Mouse (Mus musculus) layer of hippocampus, postnatal 10 days (tissue): Measurements from ENCODE around the gene Vmn1r29. TPM values are rescaled to one million over a fixed set of nuclear protein-coding genes. Genes with fewer than 3 reads are reported as not detected.
"Not testable (repeated sequence)": the region's sequence is repeated elsewhere in the genome, so short reads cannot be mapped to it uniquely, and the experiment has no call there.

Experiments used
- DNase-seq, 2 experiments: peaks; one replicate each; pipeline ENCODE4 v3.0.0; 2021; ENCODE audit warnings: low spot score in 2 of 2
- long read RNA-seq: library from polyadenylated mRNA; stranded (forward); transcript quantifications from one replicate; pipeline ENCODE4 v2.0.0, GENCODE M21; 2023
- total RNA-seq, 2 experiments: library from RNA; stranded (reverse); gene quantifications; 2 replicates each; pipeline ENCODE4 v1.2.3; 2021

Vmn1r29 gene
- not detected for total RNA-seq
- long read RNA-seq, result 0 reads

DNA sequence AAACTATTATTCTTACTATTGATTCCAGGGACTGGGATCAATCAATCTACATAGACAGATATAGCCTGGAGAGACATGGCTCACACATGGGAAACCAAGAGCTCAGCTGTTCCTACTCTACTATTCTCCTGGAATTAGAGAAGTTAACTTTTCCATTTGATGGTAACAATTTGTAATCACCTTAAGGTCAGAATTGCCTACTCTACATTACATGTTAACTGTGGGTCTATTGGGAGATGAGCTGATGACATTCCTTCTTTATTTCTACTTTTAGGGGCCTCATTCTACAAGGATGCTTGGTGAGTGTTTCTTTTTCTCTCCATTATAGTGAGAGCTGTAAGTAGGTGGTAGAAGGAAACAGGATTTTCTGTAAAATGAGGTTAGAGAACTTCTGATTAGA lies at the start of gene Vmn1r29:
Gene Vmn1r29, plus strand, starts transcription at position 301 of the 400 bp plus-strand sequence.
- DNase-seq, result no peak

DNA sequence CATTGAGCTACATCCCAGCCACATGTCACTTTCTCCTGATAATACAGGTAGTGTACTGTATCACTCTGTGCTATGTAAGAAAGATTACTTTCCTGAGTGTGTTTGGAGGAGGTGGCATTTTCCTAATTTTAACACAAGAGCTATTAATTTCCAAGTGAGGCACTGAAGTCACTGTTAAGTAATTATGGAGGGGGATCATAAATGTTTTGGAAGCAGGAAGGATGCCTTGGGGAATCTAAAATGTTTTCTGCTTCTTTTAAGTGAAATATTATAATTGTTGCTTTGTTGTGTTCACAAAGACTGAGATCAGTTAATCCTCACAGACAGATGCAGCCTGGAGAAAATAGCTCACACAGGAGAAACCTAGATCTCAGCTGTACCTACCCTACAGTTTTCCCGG lies 39.6 kb upstream of the Vmn1r29 start, which contains the start of gene Vmn1r28:
Gene Vmn1r28, plus strand, starts transcription at position 301 of the 400 bp plus-strand sequence.
- DNase-seq, result no peak

DNA sequence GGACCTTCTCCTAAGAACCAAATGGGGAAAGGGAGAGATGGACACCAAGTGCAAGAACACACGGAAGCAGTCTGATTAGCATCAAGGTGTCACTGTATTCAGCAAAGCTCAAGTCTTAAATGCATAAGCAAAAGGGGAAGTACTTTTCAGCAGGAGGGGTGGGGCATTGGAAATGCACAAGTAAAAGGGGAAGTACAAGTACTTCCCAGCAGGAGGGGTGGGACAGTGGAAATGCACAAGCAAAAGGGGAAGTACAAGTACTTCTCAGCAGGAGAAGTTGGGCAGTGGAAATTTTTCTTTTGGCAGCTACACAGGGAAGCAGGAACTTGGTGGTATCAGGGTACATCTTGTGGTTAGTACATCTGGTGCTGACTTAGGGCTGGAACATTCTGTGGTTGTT lies 21.7 kb upstream of the Vmn1r29 start:
- DNase-seq, result not testable (repeated sequence)

DNA sequence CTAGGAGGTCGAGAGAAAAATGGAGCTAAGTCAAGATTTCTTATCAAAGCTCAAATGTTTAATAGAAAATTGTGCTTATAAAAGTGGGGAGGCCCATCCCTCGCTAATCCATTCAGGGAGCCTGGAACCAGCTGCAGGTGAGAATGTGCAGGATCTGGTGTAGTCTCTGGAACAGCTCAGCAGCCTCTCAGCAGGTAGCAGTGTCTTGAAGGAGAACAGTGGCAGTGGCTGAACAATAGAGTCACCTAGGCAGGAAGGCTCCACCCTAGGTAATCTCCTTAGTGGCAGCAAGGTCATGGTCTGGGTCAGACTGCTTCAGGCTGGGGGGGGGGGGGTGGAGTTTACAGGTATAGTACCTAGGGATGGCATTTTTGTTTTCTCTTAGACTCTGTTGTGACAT lies 9.1 kb upstream of the Vmn1r29 start:
- DNase-seq, result no peak

DNA sequence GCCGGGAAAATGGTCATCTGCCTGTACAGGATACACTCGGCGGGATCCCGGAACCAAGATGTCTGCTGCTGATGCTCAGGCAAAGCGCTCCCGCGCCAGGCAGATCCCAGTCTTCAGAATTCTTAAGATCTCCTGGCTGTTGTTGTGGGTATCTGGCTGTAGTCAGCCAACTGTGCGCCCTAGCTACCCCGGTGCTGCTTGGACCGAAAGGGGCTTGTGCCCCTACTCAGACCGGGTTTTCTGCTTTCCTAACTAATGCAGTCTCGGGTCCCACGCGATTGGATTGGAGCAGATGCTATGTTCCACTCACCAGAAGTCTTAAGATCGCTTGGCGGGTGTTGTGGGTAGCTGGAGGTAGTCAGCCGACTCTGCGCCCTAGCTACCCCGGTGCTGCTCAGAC lies 2.8 kb upstream of the Vmn1r29 start:
- not testable (repeated sequence) for DNase-seq

DNA sequence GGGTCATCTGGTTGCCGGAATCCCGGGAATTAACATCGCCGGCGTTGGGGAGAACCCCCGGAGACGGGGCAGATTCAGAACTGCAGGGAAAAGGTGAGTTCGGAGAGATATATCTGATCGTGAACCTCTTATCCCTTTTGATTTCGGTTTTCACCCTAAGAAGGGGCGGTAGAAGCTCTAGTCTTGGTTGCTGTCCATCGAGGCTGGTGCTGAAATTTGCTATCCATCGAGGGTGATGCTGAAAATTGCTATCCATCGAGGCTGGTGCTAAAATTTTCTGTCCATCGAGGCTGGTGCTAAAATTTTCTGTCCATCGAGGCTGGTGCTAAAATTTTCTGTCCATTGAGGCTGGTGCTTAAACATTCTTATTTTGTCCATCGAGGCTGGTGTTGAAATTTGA lies 29.3 kb downstream of the Vmn1r29 start:
- not testable (repeated sequence) for DNase-seq

Other genes with a start within 250 kb of the Vmn1r29 start
- gene Vmn1r27, start 82.7 kb upstream of the Vmn1r29 start, total RNA-seq, result not detected
- not detected for gene Vmn1r28, start 39.5 kb upstream of the Vmn1r29 start, total RNA-seq
- gene Vmn1r30, start 141.8 kb downstream of the Vmn1r29 start, total RNA-seq, result not detected
- gene Vmn1r31, start 173.8 kb downstream of the Vmn1r29 start, total RNA-seq, result not detected